Mouse (Mus musculus) mouse embryonic stem cell (cell line): ENCODE measurements around the gene Col18a1.

Experiments used
- in situ Hi-C, 2 experiments: fragments of 300-500 bp; cut with MboI; formaldehyde crosslinking; loops; 1 replicate in 1 of 2; 3 replicates in 1 of 2; pipeline ENCODE4 v1.14.3; 2019 to 2020; ENCODE audit warnings: low sequenced_read_pairs in 2 of 2, low pct_unique_long_range_greater_than_20kb in 1 of 2, mixed read lengths in 1 of 2; ENCODE audit not compliant: unreplicated experiment in 1 of 2

The Col18a1 gene

DNA sequence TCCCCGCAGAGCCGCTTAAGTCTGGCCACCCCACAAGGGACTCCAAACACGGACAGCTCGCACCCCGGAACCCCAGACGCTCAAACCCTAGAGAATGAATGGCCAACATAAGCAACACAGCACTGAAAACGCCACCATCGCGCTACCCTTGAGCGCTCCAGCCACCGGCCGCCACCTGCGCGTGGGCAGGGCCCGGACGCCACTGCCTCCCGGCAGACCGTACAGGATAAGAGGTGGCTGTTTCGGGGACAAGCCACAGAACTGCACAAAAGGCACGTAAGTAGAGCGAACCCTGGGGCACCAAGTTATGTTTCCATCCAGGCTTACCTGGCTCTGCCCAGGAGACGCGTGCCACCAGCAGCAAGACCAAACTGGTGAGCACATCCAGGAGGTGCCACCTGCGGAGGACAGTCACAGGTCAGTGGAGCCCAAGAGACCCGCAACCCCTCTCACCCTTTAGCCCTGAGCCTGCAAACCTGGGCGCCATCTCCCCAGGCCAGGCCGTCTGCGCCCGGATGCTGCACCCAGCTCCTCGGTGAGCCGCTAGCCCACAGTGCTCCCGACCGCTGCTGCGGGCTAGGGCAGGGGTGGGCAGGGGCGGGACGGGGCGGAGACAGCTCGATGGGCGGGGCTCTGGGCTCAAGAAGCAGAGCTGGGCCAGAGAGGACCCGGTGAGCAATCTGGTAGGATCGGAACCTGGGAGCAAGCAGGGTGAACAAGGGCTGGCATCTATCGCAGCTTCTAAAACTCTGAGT, at the start of gene Col18a1:
TSS of gene Col18a1 (minus strand) at position 586 of the 755 bp plus-strand sequence.
- in situ Hi-C loops = no loop called here

DNA sequence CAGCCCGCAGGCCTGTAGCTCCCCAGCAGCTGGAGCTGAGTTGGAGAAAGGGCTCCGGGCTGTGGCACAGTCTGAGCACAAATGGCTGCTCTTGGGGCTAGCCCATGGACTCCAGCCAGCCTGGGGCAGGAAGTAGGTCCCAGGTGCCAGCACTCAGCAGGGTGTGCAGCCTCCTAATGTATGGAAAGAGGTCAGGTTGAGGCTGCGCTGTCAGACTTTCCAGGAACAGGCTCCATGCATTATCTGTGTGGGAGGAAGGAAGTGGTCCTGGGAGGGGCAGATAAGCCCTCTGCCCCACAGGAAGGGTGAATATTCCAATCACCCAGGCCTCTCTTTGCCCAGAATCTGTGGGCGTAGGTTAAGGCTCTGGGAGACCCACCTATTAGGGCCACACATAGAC, 49.3 kb upstream of the Col18a1 start:
- in situ Hi-C loops = no loop called here

- in situ Hi-C loops = no loop called here
These were observed 48.2 kb upstream of the Col18a1 start for GRCm38 (mm10) chr10:77214586-77214985.

- in situ Hi-C loops = no loop called here
These were observed 47.1 kb upstream of the Col18a1 start for GRCm38 (mm10) chr10:77213483-77213882.

DNA sequence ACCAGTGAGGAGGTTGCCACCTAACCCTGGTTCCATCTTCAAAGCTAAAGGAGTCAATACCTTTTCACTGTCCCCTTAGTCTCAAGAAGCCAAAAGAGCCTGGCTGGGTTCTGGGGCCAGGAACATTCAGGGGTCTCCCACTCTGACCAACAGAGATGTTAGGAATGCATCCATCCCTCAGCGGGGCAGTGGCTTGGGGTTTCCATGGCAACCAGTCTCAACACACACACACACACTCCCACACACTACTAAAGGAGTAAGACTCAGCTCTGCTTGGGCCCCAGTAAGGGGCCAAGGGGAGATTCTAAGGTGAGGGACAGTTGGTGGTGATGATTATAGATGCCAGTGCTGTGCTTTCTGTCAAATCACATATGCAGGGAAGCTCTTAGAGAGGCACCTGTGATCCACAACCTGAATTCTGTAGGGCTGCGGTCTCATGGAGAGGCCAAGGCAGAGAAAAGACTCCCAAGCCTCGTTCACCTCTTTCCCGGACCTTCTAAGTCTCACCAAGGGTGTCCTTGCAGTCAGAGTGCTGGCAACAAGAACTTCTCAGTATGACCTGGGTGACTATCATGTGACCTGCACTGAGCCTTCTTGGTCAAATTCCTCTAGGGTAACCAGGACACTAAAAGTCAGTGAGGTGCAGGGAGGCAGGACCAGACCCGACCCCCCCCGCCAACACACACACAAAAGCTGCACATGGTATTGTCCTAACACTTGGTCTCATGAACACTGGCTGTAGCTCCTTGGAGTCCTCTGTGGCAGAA, 46.2 kb upstream of the Col18a1 start:
- in situ Hi-C loops = no loop called here

DNA sequence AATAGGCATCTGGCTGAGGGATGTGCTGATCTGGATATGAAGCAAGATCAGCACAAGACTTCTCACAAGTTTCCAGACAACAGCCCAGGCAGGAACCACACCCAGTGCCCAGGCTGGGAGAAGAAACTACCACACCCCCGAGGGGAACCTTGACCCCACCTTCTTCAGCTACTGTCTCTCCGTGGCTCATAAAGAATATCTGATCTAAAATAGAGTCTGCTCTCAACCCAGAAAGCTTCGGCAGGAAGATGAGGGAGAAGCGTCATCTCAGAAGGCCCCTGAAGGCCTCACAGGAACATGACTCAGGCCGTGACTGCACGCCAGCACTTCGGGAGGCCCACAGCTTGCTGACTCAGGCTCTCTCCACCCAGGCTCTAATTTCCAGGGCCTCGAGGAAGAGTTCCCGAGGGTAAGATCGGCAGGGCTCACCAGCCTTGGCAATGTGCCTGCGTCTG, 44.8 kb upstream of the Col18a1 start:
- in situ Hi-C loops = no loop called here

GRCm38 (mm10) chr10:77210666-77211065, 44.3 kb upstream of the Col18a1 start:
- in situ Hi-C loops = no loop called here

DNA sequence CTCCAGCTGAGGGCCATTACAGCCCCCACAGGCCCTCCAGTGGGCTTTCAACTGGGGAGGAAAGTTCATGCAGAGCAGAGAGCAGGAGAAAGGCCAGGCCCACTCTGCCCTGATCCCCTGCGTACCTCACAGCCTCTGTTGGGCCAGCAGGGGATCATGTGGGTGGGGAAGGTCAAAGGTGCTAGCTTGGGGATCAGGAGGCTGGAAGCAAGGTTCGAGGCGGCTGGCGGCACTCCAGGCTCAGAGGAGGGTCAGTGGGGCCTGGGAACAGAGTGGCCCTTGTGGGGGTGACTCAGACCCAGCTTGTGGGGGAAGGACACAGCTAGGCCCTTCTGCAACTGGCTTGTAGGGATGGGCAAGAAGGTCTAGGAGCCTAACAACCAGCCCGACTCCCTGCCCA, 42.9 kb upstream of the Col18a1 start:
- in situ Hi-C loops = no loop called here

GRCm38 (mm10) chr10:77206565-77207079, 40.3 kb upstream of the Col18a1 start:
- in situ Hi-C loops = no loop called here

- in situ Hi-C loops = no loop called here
These were observed 39.8 kb upstream of the Col18a1 start for GRCm38 (mm10) chr10:77206134-77206533.

DNA sequence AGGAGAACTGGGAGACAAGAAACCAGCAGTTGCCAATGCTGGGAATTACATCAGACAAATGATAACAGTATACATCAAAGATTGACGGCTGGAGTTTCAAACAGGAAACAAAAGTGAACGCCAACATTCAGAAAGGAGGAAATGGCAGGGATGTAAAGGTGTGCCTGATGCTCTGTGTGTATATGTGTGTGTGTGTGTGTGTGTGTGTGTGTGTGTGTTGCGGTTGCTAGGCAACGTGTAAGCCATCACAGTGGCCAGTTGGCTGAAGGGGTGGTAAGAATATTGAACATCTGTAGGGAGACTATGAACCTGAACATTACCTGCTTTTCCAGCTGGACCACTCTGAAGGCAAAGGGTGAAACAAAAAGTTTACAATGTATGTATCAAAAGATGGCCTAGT, 37.6 kb upstream of the Col18a1 start:
- in situ Hi-C loops = no loop called here

GRCm38 (mm10) chr10:77201919-77202318, 35.6 kb upstream of the Col18a1 start:
- in situ Hi-C loops = no loop called here

DNA sequence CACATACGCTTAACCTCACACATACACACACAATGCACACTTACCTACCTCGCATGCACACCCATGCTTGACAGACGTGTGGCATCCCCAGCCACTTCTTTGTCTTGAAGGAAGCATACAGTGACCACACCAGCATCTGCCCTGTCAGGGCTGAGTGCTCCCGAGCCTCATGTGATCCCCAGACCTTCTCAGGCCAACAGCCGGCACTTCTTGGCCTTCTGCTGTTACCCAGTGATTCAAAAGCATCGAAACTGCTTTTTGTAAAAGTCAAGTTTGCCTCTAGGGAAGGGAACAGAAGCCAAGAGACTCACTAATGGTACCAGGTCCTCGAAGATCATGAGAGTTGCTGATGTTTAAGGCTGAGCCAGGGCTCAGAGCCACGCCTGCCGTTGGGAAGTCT, 33.9 kb upstream of the Col18a1 start:
- in situ Hi-C loops = no loop called here

- in situ Hi-C loops = loop anchor here in 1 of 2 experiments (10.0 kb wide), 1 partner anchor 64 kb away; no protein-coding TSS in a partner anchor
These were observed 32.9 kb upstream of the Col18a1 start for GRCm38 (mm10) chr10:77199229-77199628.

DNA sequence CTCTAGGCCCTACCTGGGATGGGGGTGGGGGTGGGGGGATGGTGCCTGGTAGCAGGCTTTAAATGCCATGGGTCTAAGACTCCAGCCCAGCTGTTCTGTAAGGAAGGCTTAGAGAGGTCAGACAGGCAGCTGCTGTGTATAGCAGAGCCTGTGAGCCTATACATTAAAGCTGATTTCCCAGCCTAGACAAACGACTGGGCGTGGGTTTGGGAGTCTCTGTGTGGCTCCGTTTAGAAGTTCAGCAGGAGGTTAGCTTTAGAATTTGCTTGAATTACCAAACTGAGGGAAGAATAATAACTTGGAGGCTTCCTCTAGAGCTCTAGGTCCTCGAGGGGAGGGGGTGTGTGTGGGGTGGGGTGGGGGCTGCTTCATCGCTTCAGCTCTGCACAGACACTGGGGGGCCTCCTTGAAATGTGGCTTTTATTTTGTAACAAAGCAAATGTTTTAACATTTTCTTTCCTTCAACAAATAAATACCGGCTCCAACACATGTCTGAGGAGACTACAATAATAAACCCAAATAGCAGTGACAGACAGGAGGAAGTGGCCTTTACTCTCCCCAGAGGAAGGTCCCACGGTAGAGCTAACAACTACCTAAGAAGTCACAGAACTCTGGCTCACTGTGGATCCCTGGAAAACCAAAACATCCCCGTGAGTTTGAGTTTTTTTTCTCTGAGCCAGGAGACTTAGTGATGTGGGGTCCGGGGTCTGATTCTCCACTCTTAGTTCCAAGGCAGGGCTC, 31.3 kb upstream of the Col18a1 start:
- in situ Hi-C loops = loop anchor here in 1 of 2 experiments (10.0 kb wide), 1 partner anchor 63 kb away; no protein-coding TSS in a partner anchor

DNA sequence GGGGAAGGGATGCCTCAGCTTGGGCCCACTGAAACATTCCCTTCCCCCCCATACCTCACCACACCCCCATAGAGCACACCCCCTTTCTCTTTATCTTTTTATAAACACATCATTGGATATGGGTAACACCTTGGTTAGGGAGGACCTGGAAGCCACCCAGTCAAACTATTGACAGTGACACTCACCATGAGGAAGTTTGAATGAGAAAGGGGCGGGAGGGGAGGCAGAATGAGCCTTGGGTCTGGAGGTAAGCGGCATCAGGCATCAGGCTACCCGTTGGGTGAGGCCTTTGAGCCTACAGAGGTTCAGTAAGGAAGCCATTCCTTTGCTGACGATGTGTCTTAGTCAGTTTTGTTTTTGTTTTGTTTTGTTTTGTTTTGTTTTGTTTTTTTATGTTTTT, 30.3 kb upstream of the Col18a1 start:
- in situ Hi-C loops = loop anchor here in 1 of 2 experiments (10.0 kb wide), 1 partner anchor 62 kb away; no protein-coding TSS in a partner anchor

DNA sequence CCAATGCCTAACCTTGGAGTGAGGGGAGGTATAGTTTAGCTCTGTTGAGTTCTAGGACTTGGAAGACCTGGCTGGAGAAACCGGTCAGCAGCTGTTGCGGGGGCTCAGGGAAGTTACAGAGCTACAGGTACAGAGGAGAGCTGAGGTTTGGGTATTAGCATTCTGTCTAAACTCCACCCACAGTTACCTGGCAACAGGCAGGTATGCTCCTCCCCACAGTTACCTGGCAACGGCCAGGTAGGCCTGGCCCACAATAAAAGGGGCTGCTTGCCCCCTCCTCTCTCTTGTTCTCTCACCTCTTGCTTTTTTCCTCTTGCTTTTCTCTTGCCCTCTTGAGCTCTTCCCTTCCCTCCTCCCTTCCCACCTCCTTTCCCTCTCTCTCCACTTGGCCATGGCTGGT, 29.8 kb upstream of the Col18a1 start:
- in situ Hi-C loops = loop anchor here in 1 of 2 experiments (10.0 kb wide), 1 partner anchor 61 kb away; no protein-coding TSS in a partner anchor

DNA sequence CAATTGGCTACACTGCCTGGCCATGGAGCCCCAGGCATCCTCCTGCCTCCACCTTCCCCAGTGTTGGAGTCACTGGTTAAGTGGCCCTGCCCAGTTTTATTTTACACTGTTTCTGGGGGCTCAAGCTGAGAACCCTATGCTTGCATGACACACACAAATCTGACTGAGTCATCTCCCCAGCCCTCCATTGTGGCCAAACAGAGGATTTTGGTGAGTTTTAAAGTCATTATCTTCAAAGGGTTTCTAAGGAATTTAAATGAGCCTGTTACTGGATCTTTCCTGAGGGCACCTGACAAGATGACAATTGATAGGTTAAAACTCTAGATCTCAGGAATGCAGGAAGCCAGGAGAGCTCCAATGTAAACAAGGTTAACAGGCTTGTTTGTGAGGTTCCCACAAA, 27.1 kb upstream of the Col18a1 start:
- in situ Hi-C loops = loop anchor here in 1 of 2 experiments (10.0 kb wide), 1 partner anchor 59 kb away; no protein-coding TSS in a partner anchor
